In genomic region chr12:32098596-32098995, GRCm38 (mm10) we compare ENCODE assay signal across 14 mouse cellular contexts.
"Had no signal": no experiment of that assay in that cellular context is flagged by ENCODE, and none has a peak within 500 bp of the region (broad histone marks: within the 10 kb centered on the region; RNA-seq: fewer than 3 reads in every experiment).

No protein-coding gene starts in this region.

- H3K9ac ChIP-seq: liver, embryonic 15.5 days; lung, embryonic 14.5 days had no signal

- H3K27me3 ChIP-seq: liver, embryonic 15.5 days had no signal

- H3K27ac ChIP-seq: kidney, postnatal 0 days; left cerebral cortex, adult 2 months; liver, embryonic 15.5 days; macrophage had no signal

- H3K9me3 ChIP-seq: liver, embryonic 15.5 days had no signal

- ATAC-seq: intestine, postnatal 0 days; lung, postnatal 0 days had no signal

- H3K4me3 ChIP-seq: left cerebral cortex, adult 2 months; liver, embryonic 15.5 days had no signal

- DNase-seq: kidney, adult 2 months; kidney, postnatal 25 days; layer of hippocampus, postnatal 36 days; lung, embryonic 14.5 days; midbrain, embryonic 14.5 days; thymus, adult 18-20 months; thymus, postnatal 36 days had no signal

- H3K4me2 ChIP-seq: liver, embryonic 15.5 days; lung, embryonic 14.5 days; midbrain, embryonic 11.5 days had no signal
